Mouse (Mus musculus) urinary bladder, postnatal 4 days (tissue): ENCODE measurements around the gene Flnb.

Experiments used
- DNase-seq, 2 experiments: peaks; one replicate each; pipeline ENCODE4 v3.0.0; 2021 to 2022; ENCODE audit warnings: low spot score in 2 of 2

The Flnb gene

GRCm38 (mm10) chr14:7862226-7862625, 44.5 kb downstream of the Flnb start:
- no peak for DNase-seq

GRCm38 (mm10) chr14:7863199-7863598, 45.4 kb downstream of the Flnb start:
- DNase-seq, result no peak

- no peak for DNase-seq
Observed at GRCm38 (mm10) chr14:7863871-7864505, 46.2 kb downstream of the Flnb start.

DNA sequence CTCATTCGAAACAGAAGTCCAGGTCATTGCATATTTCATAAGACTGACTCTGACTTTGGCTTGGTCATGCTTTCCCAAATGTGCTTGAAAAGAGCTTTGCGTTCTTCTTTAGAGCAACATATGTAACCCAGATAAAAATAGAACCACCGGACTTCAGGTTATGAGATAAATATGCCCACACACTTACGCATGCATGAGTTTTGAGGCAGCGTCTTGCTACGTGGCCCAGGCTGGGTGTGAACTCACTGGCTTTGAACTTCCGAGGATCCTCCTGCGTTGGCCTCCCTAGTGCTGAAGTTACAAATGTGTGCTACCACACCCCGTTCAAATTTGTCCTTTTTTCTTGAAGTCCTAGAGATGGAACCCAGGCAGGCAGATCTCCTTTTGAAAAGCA, 46.7 kb downstream of the Flnb start:
- no peak for DNase-seq

DNA sequence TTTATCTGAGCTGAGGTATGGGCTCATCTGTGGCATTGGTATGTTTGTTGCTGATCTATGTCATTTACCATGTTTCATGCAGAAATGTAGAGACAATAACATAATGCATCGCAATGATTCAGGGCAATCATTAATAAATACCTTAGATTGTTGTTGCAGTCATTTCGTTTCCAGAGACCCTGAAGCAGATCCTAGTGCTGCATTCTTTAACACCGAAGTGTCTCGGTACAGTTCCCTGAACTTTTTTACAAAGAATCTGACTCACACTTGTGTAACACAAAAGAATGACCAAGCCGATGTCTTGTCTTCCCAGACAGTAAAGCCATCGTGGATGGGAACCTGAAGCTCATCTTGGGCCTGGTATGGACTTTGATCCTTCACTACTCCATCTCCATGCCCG, 49.5 kb downstream of the Flnb start:
- DNase-seq, result no peak

DNA sequence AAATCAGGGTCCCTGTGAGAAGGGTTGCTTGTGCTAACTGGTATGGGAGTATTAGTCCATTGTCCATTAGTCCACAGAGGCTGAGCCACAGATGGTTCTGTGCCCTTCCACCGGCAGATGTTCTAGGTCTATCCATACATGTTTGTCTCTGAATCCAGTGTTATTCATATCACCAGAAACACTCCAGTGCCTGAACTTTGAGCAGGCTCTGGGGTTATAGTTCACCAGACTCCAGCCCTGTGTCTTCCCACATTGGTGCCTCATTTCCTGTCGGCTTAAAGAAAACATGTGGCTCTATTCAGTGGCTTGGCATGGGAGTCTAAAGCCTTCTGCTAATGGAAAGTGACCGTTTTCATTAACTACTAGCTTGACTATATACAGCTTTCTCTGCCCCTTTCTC, 50.1 kb downstream of the Flnb start:
- DNase-seq, result no peak

- DNase-seq, result peak in 1 of 2 experiments; percentile 47
Observed at GRCm38 (mm10) chr14:7869796-7870195, 52.0 kb downstream of the Flnb start.

- no peak for DNase-seq
Observed at GRCm38 (mm10) chr14:7873552-7873951, 55.8 kb downstream of the Flnb start.

DNA sequence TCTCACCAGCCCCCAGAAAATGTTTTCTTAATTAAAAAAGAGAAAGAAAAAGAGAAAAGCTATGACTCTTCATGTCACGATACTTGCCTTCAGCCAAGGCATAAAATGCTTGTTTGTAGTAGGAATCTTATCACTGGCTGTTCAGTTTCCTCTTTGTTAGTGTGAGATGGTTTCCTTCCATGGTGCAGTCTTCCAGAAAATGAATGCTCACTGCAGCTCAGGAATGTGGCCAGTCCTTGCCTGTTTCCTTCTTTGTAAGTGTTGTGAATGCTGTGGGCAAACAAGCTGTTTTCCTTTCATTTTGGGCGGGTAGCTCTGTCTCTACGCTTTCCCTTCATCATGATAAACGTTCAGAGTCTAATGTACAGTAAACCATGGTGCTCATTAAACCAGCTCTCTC, 56.7 kb downstream of the Flnb start:
- no peak for DNase-seq

GRCm38 (mm10) chr14:7877957-7878356, 60.2 kb downstream of the Flnb start:
- DNase-seq, result no peak

DNA sequence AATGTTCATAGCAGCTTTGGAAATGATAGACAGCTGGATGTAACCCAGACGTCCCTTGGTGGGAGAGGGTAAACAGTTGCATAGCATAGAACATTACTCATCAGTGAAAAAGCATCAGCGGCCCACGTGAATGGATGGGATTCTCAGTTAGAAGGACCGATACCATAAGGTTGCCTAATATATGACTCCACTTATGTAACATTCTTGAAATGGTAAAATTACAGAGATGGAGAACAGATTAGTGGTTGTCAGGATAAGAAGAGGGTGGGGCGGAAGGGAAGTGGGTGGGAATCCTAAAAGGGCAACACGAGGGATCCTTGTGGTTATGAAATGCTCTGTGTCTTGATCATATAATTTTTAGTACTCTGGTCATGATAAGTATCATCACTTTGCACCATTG, 62.6 kb downstream of the Flnb start:
- no peak for DNase-seq

GRCm38 (mm10) chr14:7881533-7881932, 63.8 kb downstream of the Flnb start:
- DNase-seq, result no peak

DNA sequence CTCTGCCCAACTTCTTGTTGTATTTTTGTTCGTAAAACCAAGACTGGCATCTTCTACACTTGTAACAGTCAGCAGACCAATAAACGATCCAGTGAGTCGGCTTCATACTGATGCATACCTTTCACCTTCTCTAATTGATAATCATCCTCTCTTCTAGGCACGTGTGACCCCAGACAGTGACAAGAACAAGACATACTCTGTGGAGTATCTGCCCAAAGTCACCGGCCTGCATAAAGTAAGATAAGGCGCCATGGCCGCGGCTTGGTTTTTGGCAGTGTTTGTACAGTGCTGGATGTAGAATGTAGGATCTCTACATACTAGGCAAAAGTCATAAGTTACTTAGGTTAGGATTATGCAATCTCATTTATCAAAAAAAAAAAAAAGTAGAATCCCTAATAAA, 64.3 kb downstream of the Flnb start:
- DNase-seq, result no peak

GRCm38 (mm10) chr14:7884158-7884557, 66.4 kb downstream of the Flnb start:
- no peak for DNase-seq

GRCm38 (mm10) chr14:7884841-7885240, 67.1 kb downstream of the Flnb start:
- DNase-seq, result no peak

DNA sequence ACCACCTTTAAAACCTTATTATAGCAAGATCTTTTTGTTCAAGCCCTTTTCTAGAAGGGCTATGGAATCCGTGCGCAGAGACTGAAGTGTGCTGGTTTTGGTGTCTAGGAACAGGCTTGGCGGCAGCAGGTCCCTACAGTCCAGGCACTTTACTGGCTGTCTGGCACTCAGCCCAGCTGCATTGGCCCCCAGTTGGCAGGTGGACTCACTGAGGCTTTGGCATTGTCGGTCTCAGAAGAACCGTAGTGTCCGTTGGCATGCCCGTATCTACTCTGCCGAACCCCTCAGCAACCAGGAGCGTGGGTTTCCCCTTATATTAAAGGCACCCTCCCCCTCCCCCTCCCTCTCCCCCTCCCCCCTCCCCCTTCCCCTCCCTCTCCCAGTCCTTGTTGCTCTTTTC, 67.8 kb downstream of the Flnb start:
- no peak for DNase-seq

DNA sequence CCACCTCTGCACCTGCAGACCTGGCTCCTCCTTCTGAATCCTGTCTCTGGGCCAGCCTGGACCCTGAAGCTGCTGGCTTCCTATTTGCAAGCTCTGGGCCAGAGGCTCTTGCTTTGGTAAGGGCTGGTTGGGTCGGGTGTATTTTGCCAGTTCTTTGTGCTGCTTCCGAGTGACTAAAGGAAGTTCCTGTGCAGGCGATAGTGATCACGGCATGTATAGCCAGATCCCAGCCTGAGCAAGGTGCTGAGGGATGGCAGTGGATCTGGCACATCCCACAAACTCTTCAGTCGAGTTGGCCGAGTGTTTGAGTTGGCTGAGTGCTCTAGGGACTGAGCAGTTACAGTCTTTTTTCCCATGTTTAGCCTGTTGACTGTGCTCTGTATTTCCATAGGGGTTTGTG, 68.3 kb downstream of the Flnb start:
- DNase-seq, result no peak

GRCm38 (mm10) chr14:7887171-7887570, 69.4 kb downstream of the Flnb start:
- DNase-seq, result no peak

- no peak for DNase-seq
Observed at GRCm38 (mm10) chr14:7888294-7888693, 70.5 kb downstream of the Flnb start.

DNA sequence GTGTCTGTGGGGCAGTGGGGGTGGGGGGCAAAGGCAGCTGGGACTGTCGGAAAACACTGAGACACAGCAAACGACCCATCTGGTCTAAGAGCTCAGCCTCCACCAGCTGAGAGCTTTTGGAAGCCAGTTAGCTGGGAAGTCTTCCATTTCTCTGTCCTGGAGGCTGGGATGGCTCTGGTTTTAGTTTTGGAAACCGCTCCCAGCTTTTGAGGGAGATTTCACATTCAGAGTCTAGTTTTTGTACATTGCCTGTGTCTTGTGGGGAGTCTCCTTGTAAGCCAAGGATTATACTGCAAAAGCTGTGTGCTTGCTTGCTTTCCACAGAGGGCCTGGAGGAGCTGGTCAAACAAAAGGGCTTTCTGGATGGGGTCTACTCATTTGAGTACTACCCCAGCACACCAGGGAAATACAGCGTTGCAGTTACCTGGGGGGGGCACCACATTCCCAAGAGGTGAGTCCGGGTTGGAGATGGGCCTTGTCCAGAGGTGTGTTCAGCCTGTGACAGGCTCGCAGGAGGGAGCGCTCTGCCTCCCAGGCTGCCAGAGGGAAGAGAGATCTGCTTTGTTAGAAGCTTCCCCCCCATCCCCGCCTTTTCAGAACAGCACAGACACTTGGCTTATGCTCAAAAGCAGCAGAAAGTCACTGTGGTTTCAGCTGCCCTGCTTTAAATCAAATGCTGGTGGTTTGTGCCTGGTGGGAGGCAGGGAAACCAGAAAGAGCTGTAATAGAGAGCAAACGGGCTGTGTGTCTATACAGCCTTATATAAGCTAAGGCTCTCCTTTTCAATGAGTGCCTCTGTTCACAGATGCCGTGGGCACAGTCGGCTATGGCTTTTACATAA, 71.3 kb downstream of the Flnb start:
- peak in 1 of 2 experiments; percentile 58 for DNase-seq

DNA sequence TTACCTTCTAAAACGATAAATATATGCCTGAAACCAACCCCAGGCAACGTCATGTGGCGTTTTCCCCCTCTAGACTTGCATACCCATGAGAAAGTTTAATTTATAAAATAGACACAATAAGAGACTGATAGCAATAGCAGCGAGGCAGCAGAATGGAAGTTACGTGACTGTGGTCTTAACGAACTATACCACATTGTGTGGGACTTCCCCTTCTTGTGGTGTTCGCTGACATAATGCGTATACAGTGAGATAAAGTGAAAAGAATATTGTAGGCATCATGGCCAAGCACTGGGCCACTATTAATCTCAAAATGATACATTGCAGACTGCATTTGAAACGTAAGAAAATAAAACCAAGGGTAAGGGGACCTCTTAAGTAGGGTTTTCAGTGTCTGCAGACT, 72.1 kb downstream of the Flnb start:
- no peak for DNase-seq

GRCm38 (mm10) chr14:7891401-7891800, 73.6 kb downstream of the Flnb start:
- DNase-seq, result no peak

DNA sequence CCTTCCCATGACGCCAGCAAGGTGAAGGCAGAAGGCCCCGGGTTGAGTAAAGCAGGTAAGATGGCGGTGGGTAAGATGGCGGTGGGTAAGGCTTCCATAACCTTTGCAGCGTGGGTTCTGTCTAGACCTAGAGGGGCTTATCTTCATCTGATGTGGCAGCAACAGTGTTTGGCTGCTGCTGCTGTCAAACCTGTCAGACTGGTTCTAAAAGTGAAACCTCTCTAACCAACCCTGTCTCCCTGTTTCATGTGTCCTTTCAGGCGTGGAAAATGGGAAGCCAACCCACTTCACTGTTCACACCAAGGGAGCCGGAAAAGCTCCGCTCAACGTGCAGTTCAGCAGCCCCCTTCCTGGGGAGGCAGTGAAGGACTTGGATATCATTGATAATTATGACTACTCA, 78.4 kb downstream of the Flnb start:
- DNase-seq, result peak in 1 of 2 experiments; percentile 58
